ENCODE assay signal across 20 mouse cellular contexts in genomic region chr19:47885191-47885743, GRCm38 (mm10). TPM values are rescaled to one million over a fixed set of nuclear protein-coding genes. Genes with fewer than 3 reads are reported as not detected.
DNase-seq lines count a peak whose midpoint lies in the region; TF ChIP-seq lines count a peak whose summit lies in the region.
"Had no signal": no experiment of that assay in that cellular context is flagged by ENCODE, and none has a peak within 500 bp of the region (broad histone marks: within the 10 kb centered on the region; RNA-seq: fewer than 3 reads in every experiment).

No protein-coding gene starts in this region.

- no peak for TF ChIP-seq CTCF in lung, adult 2 months (IDR thresholded peaks at IDR 0.05; ENCODE audit: insufficient read depth, low read length)

- H3K4me1 ChIP-seq in lung, adult 2 months (ENCODE audit: control insufficient read depth, insufficient read depth, low read length) = peaks cover 4% of the 10 kb centered on the region
- peaks cover 38% of the 10 kb centered on the region for H3K4me1 ChIP-seq in heart, embryonic 10.5 days
- H3K4me1 ChIP-seq: forebrain, embryonic 13.5 days had no signal

- TF ChIP-seq POLR2A in lung, adult 2 months (IDR thresholded peaks at IDR 0.05; ENCODE audit: borderline replicate concordance, extremely low read depth, low read depth, low read length) = no peak

- H3K27ac ChIP-seq in heart, embryonic 10.5 days = 0 out of 2 replicates have a peak overlapping the region, but pooled peaks have one; percentile 18
- H3K27ac ChIP-seq: forebrain, embryonic 13.5 days; limb, embryonic 15.5 days; macrophage had no signal

- H3K27me3 ChIP-seq in heart, embryonic 10.5 days (ENCODE audit: insufficient read depth, poor library complexity, severe bottlenecking) = peaks cover 7% of the 10 kb centered on the region; the same call in 1 of the 2 replicates
- H3K27me3 ChIP-seq in splenic B cell, adult 2 months (ENCODE audit: control insufficient read depth, insufficient read depth, low read length, poor library complexity, severe bottlenecking) = no peaks in the 10 kb centered on the region
- H3K27me3 ChIP-seq: forebrain, embryonic 13.5 days; limb, embryonic 15.5 days had no signal

- no peaks in the 10 kb centered on the region for H3K36me3 ChIP-seq in heart, embryonic 10.5 days
- H3K36me3 ChIP-seq in splenic B cell, adult 2 months (ENCODE audit: control insufficient read depth, insufficient read depth, low read length, poor library complexity, severe bottlenecking) = no peaks in the 10 kb centered on the region
- H3K36me3 ChIP-seq: limb, embryonic 15.5 days had no signal

- no peaks in the 10 kb centered on the region for H3K9me3 ChIP-seq in heart, embryonic 10.5 days
- H3K9me3 ChIP-seq: forebrain, embryonic 13.5 days; limb, embryonic 15.5 days had no signal

- intact Hi-C loops in heart, postnatal 14 days (cut with DNase I) = no loop called here

- peak; percentile 54 for DNase-seq in lung, adult 2 months
- no peak for DNase-seq in lung, postnatal 14 days
- DNase-seq in heart, embryonic 10.5 days (ENCODE audit: low spot score) = no peak
- peak; percentile 42 to 62 for DNase-seq in heart, postnatal 14 days
- DNase-seq in splenic B cell, adult 2 months (ENCODE audit: low read depth, low spot score) = peak; percentile 49
- no peak for DNase-seq in B cell, adult 2 months
- no peak for DNase-seq in right cerebral cortex, adult 2 months (ENCODE audit: low spot score in 2 of 2)
- DNase-seq: adrenal gland, postnatal 25 days; cerebellum, adult 8-10 months; embryo, embryonic 11 days; kidney, adult 8-10 months; midbrain, embryonic 14.5 days; right cerebral cortex, postnatal 14 days had no signal

- H3K4me3 ChIP-seq in lung, adult 2 months (replicated peaks; ENCODE audit: extremely low read depth, low read depth, low read length) = no peak overlapping the region
- no peak overlapping the region for H3K4me3 ChIP-seq in heart, embryonic 10.5 days
- H3K4me3 ChIP-seq: forebrain, embryonic 13.5 days; limb, embryonic 15.5 days had no signal

- 50% methylated on average over 7 of the region's 7 CpGs for WGBS in lung, adult 2 months
- 41% methylated on average over 7 of the region's 7 CpGs for WGBS in heart, embryonic 10.5 days

RNA-seq across cellular contexts. Expression of gene Gsto2, which starts 19.9 kb away (rescaled TPM):
- polyA plus RNA-seq in lung, adult 2 months (2012; rRNA removed) = 1.1 and 1.5 TPM in 2 replicates
- polyA plus RNA-seq in heart, embryonic 10.5 days (2016; fragmentation: Nextera tagmentation; extraction: Ambion mirVana) = 0.59 and 1.0 TPM in 2 replicates
- total RNA-seq in heart, postnatal 14 days (2021) = 1 to 10 TPM; 1.6 to 1.7 TPM
- total RNA-seq: granulocyte monocyte progenitor cell, adult 5-6 weeks; MEL had no signal

RNA-seq across cellular contexts. Expression of gene Gsto1, which starts 30.5 kb away (rescaled TPM):
- polyA plus RNA-seq in lung, adult 2 months (2012; rRNA removed) = 101 and 155 TPM in 2 replicates
- polyA plus RNA-seq in heart, embryonic 10.5 days (2016; fragmentation: Nextera tagmentation; extraction: Ambion mirVana) = 81.5 and 129 TPM in 2 replicates
- 100 to 1,000 TPM; 133 to 134 TPM for total RNA-seq in heart, postnatal 14 days (2021)

RNA-seq across cellular contexts. Expression of gene Cfap43, which starts 33.8 kb away (rescaled TPM):
- polyA plus RNA-seq in lung, adult 2 months (2012; rRNA removed) = 7.0 and 7.1 TPM in 2 replicates
- 0.06 and 0.11 TPM in 2 replicates for polyA plus RNA-seq in heart, embryonic 10.5 days (2016; fragmentation: Nextera tagmentation; extraction: Ambion mirVana)
- total RNA-seq in heart, postnatal 14 days (2021) = under 1 TPM in 1 of 2 experiments, not detected in 1; 0.81 TPM
- total RNA-seq: adrenal gland, postnatal 25 days had no signal

RNA-seq across cellular contexts. Expression of gene Itprip, which starts 33.8 kb away (rescaled TPM):
- 17.8 and 22.0 TPM in 2 replicates for polyA plus RNA-seq in lung, adult 2 months (2012; rRNA removed)
- 15.6 and 21.1 TPM in 2 replicates for polyA plus RNA-seq in heart, embryonic 10.5 days (2016; fragmentation: Nextera tagmentation; extraction: Ambion mirVana)
- total RNA-seq in heart, postnatal 14 days (2021) = 1 to 10 TPM; 8.0 to 8.1 TPM

RNA-seq across cellular contexts. Expression of gene Cfap58, which starts 52.2 kb away (rescaled TPM):
- polyA plus RNA-seq in lung, adult 2 months (2012; rRNA removed) = 0.38 and 0.92 TPM in 2 replicates
- 0.10 and 0.23 TPM in 2 replicates for polyA plus RNA-seq in heart, embryonic 10.5 days (2016; fragmentation: Nextera tagmentation; extraction: Ambion mirVana)
- total RNA-seq in heart, postnatal 14 days (2021) = 1 to 10 TPM; 1.3 to 2.1 TPM
- total RNA-seq: adrenal gland, postnatal 25 days; granulocyte monocyte progenitor cell, adult 5-6 weeks; MEL had no signal
- polyA plus RNA-seq: CD4-positive, CD25-positive, alpha-beta regulatory T cell, adult 4 months; limb, embryonic 15.5 days; macrophage; urinary bladder, adult 2 months had no signal

Comparison
In these comparisons a context has a peak if more than half of its experiments do, and no peak if none do; other contexts are left out.
1. DNase-seq: peak in lung, adult 2 months (single experiment), heart, postnatal 14 days (2 of 2) and splenic B cell, adult 2 months (single experiment); none in lung, postnatal 14 days (single experiment), heart, embryonic 10.5 days (single experiment), B cell, adult 2 months (0 of 2) and right cerebral cortex, adult 2 months (0 of 2).